9 mouse cellular contexts compared by ENCODE assay signal in the genomic region with DNA sequence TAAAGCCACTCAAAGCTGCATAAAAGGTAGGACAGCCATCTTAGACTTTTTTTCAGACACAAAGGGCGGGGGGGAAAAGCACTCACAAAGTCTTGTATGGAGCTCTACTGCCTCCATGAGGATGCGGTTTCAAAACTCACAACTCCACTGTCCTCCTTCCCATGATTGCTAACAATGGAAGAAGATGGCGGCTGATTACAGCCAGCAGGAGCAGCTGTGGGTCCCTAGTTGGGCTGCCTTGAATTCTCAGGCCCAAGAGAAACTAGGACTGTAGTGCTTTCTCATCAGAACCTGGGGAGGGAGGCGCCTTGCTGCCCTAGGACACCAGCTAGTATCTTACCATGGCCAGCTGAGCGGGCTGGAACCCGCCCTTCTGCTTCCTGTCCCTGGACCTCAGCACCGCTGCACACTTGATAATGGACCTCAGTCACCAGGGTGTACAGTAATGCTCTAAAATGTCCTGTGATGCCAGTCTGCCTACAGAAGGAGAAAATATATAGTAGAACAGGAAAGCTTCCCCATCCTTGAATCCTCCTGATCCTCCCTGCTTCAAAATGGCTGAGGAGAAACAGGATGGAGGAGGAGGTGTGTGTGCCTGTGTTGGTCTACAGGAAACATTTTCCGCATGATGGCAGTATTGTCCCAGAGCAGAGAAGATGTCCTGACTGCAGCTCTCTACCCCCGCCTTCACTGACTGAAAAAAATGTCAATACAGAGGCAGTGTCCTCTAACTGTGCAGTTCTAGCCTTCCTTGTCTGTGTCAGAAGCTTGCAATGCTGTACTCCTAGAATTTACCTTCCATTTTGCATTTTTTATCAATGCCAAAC.
A peak's percentile ranks its signal among the peaks of the same experiment; 100 is the strongest.
DNase-seq lines count a peak whose midpoint lies in the region; ATAC-seq and TF ChIP-seq lines count a peak whose summit lies in the region.
"Had no signal": no experiment of that assay in that cellular context is flagged by ENCODE, and none has a peak within 500 bp of the region (broad histone marks: within the 10 kb centered on the region; RNA-seq: fewer than 3 reads in every experiment).

No protein-coding gene starts in this region.

- H3K4me1 ChIP-seq in embryonic facial prominence, embryonic 14.5 days (ENCODE audit: control insufficient read depth, insufficient read depth, low read length): no peaks in the 10 kb centered on the region
- H3K4me1 ChIP-seq in liver, embryonic 11.5 days (replicated peaks; ENCODE audit: control insufficient read depth, insufficient read depth, low read length): no peaks in the 10 kb centered on the region
- H3K4me1 ChIP-seq in neural tube, embryonic 11.5 days (ENCODE audit: control insufficient read depth, insufficient read depth, low read length): no peaks in the 10 kb centered on the region

- peak; percentile 79; the same call in 1 of the 2 replicates for ATAC-seq in embryonic facial prominence, embryonic 14.5 days (ENCODE audit: low read depth)
- ATAC-seq in liver, embryonic 11.5 days (replicated peaks; ENCODE audit: low FRiP score): 0 out of 2 replicates have a peak, but pooled peaks have one; percentile 61
- ATAC-seq in neural tube, embryonic 11.5 days (ENCODE audit: insufficient read depth, low FRiP score, low TSS enrichment): peak; percentile 58; the same call in 1 of the 2 replicates

- intact Hi-C loops in gastrocnemius, adult 2 months (cut with DNase I): loop anchor here (5.0 kb wide), 1 partner anchor 35 kb away; no protein-coding TSS in a partner anchor

- no peaks in the 10 kb centered on the region for H3K27me3 ChIP-seq in embryonic facial prominence, embryonic 14.5 days (replicated peaks; ENCODE audit: control insufficient read depth, insufficient read depth, low read length)
- no peaks in the 10 kb centered on the region for H3K27me3 ChIP-seq in liver, embryonic 11.5 days (replicated peaks; ENCODE audit: control insufficient read depth, insufficient read depth, low read length)
- H3K27me3 ChIP-seq in neural tube, embryonic 11.5 days (ENCODE audit: control insufficient read depth, insufficient read depth, low read length): no peaks in the 10 kb centered on the region

- H3K4me3 ChIP-seq in gastrocnemius, adult 2 months: peak overlapping the region; percentile 73
- peak overlapping the region; percentile 32 for H3K4me3 ChIP-seq in embryonic facial prominence, embryonic 14.5 days (ENCODE audit: low read depth, low read length)
- peak overlapping the region; percentile 33 for H3K4me3 ChIP-seq in liver, embryonic 11.5 days (ENCODE audit: low read depth, low read length)
- peak overlapping the region; percentile 12; the same call in 1 of the 2 replicates for H3K4me3 ChIP-seq in neural tube, embryonic 11.5 days (ENCODE audit: low read depth, low read length)

- TF ChIP-seq CTCF in gastrocnemius, adult 2 months (IDR thresholded peaks at IDR 0.05): peak; percentile 68

- no peak for DNase-seq in gastrocnemius, adult 2 months
- no peak for DNase-seq in gastrocnemius, adult 18-20 months (ENCODE audit: low spot score)
- DNase-seq in ES-CJ7 (ENCODE audit: low read depth, low spot score): peak; percentile 77
- DNase-seq in embryonic facial prominence, embryonic 14.5 days (ENCODE audit: low spot score): peak; percentile 84
- DNase-seq in heart, postnatal 4 days: peak; percentile 91
- DNase-seq in liver, embryonic 11.5 days (ENCODE audit: low spot score): peak; percentile 59
- peak; percentile 65 for DNase-seq in neural tube, embryonic 11.5 days (ENCODE audit: low spot score)
- DNase-seq in testis, postnatal 14 days (ENCODE audit: low spot score): no peak

- H3K27ac ChIP-seq in gastrocnemius, adult 2 months: peak overlapping the region; percentile 91
- peak overlapping the region; percentile 80 for H3K27ac ChIP-seq in embryonic facial prominence, embryonic 14.5 days (replicated peaks; ENCODE audit: low read depth, low read length)
- no peak overlapping the region; the same call in 1 of the 2 replicates for H3K27ac ChIP-seq in liver, embryonic 11.5 days (ENCODE audit: low read depth, low read length)
- no peak overlapping the region for H3K27ac ChIP-seq in neural tube, embryonic 11.5 days (ENCODE audit: low read depth, low read length)

- peak overlapping the region; percentile 52; the same call in 1 of the 2 replicates for H3K9ac ChIP-seq in embryonic facial prominence, embryonic 14.5 days (ENCODE audit: low read depth, low read length)
- H3K9ac ChIP-seq in liver, embryonic 11.5 days (ENCODE audit: low read depth, low read length): 0 out of 2 replicates have a peak overlapping the region, but pooled peaks have one; percentile 14
- peak overlapping the region; percentile 26; the same call in 1 of the 2 replicates for H3K9ac ChIP-seq in neural tube, embryonic 11.5 days (ENCODE audit: low read length)

- 0 out of 2 replicates have a peak, but pooled peaks cover 3% of the 10 kb centered on the region for H3K36me3 ChIP-seq in embryonic facial prominence, embryonic 14.5 days (ENCODE audit: control insufficient read depth, insufficient read depth, low read length)
- H3K36me3 ChIP-seq in liver, embryonic 11.5 days (ENCODE audit: control insufficient read depth, insufficient read depth, low read length): no peaks in the 10 kb centered on the region
- H3K36me3 ChIP-seq in neural tube, embryonic 11.5 days (ENCODE audit: control insufficient read depth, insufficient read depth, low read length): no peaks in the 10 kb centered on the region

- H3K9me3 ChIP-seq in embryonic facial prominence, embryonic 14.5 days (ENCODE audit: control insufficient read depth, low read length): no peaks in the 10 kb centered on the region
- H3K9me3 ChIP-seq in liver, embryonic 11.5 days (ENCODE audit: control insufficient read depth, low read length): no peaks in the 10 kb centered on the region
- no peaks in the 10 kb centered on the region for H3K9me3 ChIP-seq in neural tube, embryonic 11.5 days (ENCODE audit: control insufficient read depth, low read length)
- H3K9me3 ChIP-seq: G1E had no signal

- WGBS in embryonic facial prominence, embryonic 14.5 days: 74% methylated on average over 9 of the region's 9 CpGs
- WGBS in liver, embryonic 11.5 days: 54% methylated on average over 9 of the region's 9 CpGs
- WGBS in neural tube, embryonic 11.5 days: 53% methylated on average over 9 of the region's 9 CpGs

- H3K4me2 ChIP-seq in embryonic facial prominence, embryonic 14.5 days (ENCODE audit: low read depth, low read length): peak overlapping the region; percentile 39
- H3K4me2 ChIP-seq in liver, embryonic 11.5 days: peak overlapping the region; percentile 46
- H3K4me2 ChIP-seq in neural tube, embryonic 11.5 days (ENCODE audit: low read depth): no peak overlapping the region

Comparison
In these comparisons a context has a peak if more than half of its experiments do, and no peak if none do; other contexts are left out.
1. DNase-seq: peak in ES-CJ7 (single experiment), embryonic facial prominence, embryonic 14.5 days (single experiment), heart, postnatal 4 days (single experiment), liver, embryonic 11.5 days (single experiment) and neural tube, embryonic 11.5 days (single experiment); none in gastrocnemius, adult 2 months (single experiment), gastrocnemius, adult 18-20 months (single experiment) and testis, postnatal 14 days (single experiment).
2. H3K27ac ChIP-seq: peak in gastrocnemius, adult 2 months (single experiment) and embryonic facial prominence, embryonic 14.5 days (single experiment); none in liver, embryonic 11.5 days (single experiment) and neural tube, embryonic 11.5 days (single experiment).
3. H3K4me3 ChIP-seq: peak in every context shown above with its lines; median percentile 73 in gastrocnemius, adult 2 months; 33 in liver, embryonic 11.5 days; 32 in embryonic facial prominence, embryonic 14.5 days; 12 in neural tube, embryonic 11.5 days.
4. Peak in every context shown above with its lines, with median percentiles within 50 percentile points of each other: ATAC-seq and H3K9ac ChIP-seq.